Mouse (Mus musculus): ENCODE measurements around the gene Rfc2.

DNA sequence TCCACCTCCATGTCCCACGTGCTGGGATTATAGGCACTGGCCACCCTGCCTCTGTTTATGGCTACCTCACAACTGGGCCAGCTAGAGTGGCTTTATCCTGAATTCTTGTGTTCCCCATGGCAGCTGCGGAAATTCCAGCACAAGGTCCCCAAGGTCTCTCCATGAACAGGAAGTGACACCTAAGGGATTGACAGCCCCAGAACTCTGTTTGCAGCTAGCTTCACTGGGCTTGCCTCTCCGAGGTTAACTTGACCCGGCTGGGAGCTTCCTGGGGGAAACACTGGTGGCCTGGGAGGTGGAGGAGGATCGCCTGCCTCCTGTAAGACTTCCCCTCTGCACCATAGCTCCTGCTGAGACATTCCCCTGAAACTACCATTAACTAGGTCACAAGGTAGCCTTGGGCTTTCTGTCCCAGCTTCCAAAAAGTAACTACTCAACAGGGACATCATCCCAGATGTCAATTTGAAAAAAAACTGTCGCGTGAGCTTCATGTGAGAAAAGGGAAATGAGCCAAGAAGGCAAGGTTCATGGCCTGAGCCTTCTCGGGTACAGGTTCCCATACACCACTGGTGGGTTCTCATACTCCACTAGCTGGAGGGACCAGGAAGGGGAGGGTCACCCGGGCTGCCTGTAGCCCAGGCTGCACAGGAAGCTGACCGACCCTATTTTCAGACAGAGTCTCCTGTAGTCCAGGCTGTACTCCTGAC lies 8.5 kb upstream of the Rfc2 start:
- TF ChIP-seq CTCF (IDR thresholded peaks at IDR 0.05 in 2 of 3, conservative IDR thresholded peaks at IDR 0.05 in 1 of 3; ENCODE audit: control insufficient read depth in 1 of 3, insufficient read depth in 1 of 3, low read depth in 2 of 3, low read length in 3 of 3, poor library complexity in 1 of 3, severe bottlenecking in 1 of 3) (no peak), JUND (IDR thresholded peaks at IDR 0.05; ENCODE audit: low read depth, low read length) (no peak)

Measured in MEL (cell line).